ENCODE assay signal across 9 mouse cellular contexts in the genomic region with DNA sequence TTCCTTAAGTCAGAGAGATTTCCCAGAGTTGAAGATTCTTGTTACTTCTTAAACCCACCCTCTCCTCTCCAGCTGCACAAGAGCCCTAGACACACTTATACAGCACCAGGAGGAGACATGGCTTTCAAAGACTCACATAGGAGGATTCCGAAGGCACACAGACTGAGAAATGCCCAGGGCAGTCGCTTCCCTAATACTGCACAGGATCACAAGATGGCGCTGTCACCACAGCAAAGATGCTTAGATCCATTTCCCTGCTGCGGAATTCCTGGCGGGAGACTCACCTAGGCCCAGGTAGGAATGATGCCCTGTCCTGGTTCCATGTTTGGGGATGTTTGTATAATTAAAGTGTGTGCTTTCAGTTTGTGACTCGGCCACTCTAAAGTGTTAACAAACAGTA. TPM values are rescaled to one million over a fixed set of nuclear protein-coding genes. Genes with fewer than 3 reads are reported as not detected.
DNase-seq lines count a peak whose midpoint lies in the region; ATAC-seq and TF ChIP-seq lines count a peak whose summit lies in the region.
"Had no signal": no experiment of that assay in that cellular context is flagged by ENCODE, and none has a peak within 500 bp of the region (broad histone marks: within the 10 kb centered on the region; RNA-seq: fewer than 3 reads in every experiment).

No protein-coding gene starts in this region.

- no peak for ATAC-seq in liver, embryonic 11.5 days (replicated peaks; ENCODE audit: low FRiP score)
- ATAC-seq in frontal cortex, adult (ENCODE audit: low TSS enrichment), result peak; percentile 97

- no peak overlapping the region for H3K27ac ChIP-seq in liver, adult 2 months (replicated peaks; ENCODE audit: insufficient read depth, low read depth, low read length)
- H3K27ac ChIP-seq in liver, embryonic 11.5 days (ENCODE audit: low read depth, low read length), result no peak overlapping the region
- H3K27ac ChIP-seq: liver, embryonic 15.5 days had no signal

- DNase-seq in liver, adult 2 months (ENCODE audit: extremely low read depth, low read depth, low spot score), result peak; percentile 10
- no peak for DNase-seq in liver, embryonic 11.5 days (ENCODE audit: low spot score)
- peak; percentile 43 to 54 for DNase-seq in cerebellum, adult 18-20 months
- DNase-seq in kidney, postnatal 14 days, result peak; percentile 67
- peak; percentile 71 for DNase-seq in lung, postnatal 10 days
- DNase-seq in right cerebral cortex, postnatal 10 days (ENCODE audit: low spot score in 2 of 2), result peak; percentile 69 to 81
- DNase-seq in spleen, adult 12 weeks (ENCODE audit: low spot score), result no peak

- no peaks in the 10 kb centered on the region for H3K79me2 ChIP-seq in liver, adult 2 months (ENCODE audit: control insufficient read depth, insufficient read depth, low read length)

- no peaks in the 10 kb centered on the region for H3K36me3 ChIP-seq in liver, adult 2 months (ENCODE audit: control insufficient read depth, insufficient read depth, low read length)
- H3K36me3 ChIP-seq in liver, embryonic 11.5 days (ENCODE audit: control insufficient read depth, insufficient read depth, low read length), result no peaks in the 10 kb centered on the region
- H3K36me3 ChIP-seq: liver, embryonic 15.5 days had no signal

- TF ChIP-seq CTCF in liver, adult 2 months (IDR thresholded peaks at IDR 0.05; ENCODE audit: low read depth, low read length), result peak; percentile 64

- no peak overlapping the region for H3K4me2 ChIP-seq in liver, embryonic 11.5 days
- H3K4me2 ChIP-seq: liver, embryonic 15.5 days had no signal

- no peaks in the 10 kb centered on the region for H3K27me3 ChIP-seq in liver, adult 2 months (ENCODE audit: control insufficient read depth, insufficient read depth, low read length)
- no peaks in the 10 kb centered on the region for H3K27me3 ChIP-seq in liver, embryonic 11.5 days (replicated peaks; ENCODE audit: control insufficient read depth, insufficient read depth, low read length)
- H3K27me3 ChIP-seq: liver, embryonic 15.5 days had no signal

- no peaks in the 10 kb centered on the region for H3K9me3 ChIP-seq in liver, embryonic 11.5 days (ENCODE audit: control insufficient read depth, low read length)
- H3K9me3 ChIP-seq: liver, embryonic 15.5 days had no signal

- no peak overlapping the region for H3K9ac ChIP-seq in liver, adult 2 months (ENCODE audit: low read depth, low read length)
- H3K9ac ChIP-seq in liver, embryonic 11.5 days (ENCODE audit: low read depth, low read length), result no peak overlapping the region
- H3K9ac ChIP-seq: liver, embryonic 15.5 days had no signal

- H3K4me1 ChIP-seq in liver, adult 2 months (ENCODE audit: control insufficient read depth, insufficient read depth, low read length), result no peaks in the 10 kb centered on the region
- no peaks in the 10 kb centered on the region for H3K4me1 ChIP-seq in liver, embryonic 11.5 days (replicated peaks; ENCODE audit: control insufficient read depth, insufficient read depth, low read length)
- H3K4me1 ChIP-seq: liver, embryonic 15.5 days had no signal

- WGBS in liver, adult 2 months, result 18% methylated on average over 6 of the region's 6 CpGs
- 18% methylated on average over 6 of the region's 6 CpGs for WGBS in liver, embryonic 11.5 days

- H3K4me3 ChIP-seq in liver, adult 2 months (ENCODE audit: insufficient read depth, low read depth, low read length), result no peak overlapping the region
- no peak overlapping the region for H3K4me3 ChIP-seq in liver, embryonic 11.5 days (ENCODE audit: low read depth, low read length)
- H3K4me3 ChIP-seq: liver, embryonic 15.5 days had no signal

- no peak for TF ChIP-seq POLR2A in liver, adult 2 months (IDR thresholded peaks at IDR 0.05; ENCODE audit: extremely low read depth, insufficient read depth, low read length)

RNA-seq across cellular contexts. Expression of a gene that starts 16.4 kb away (rescaled TPM):
- not detected in 2 replicates for total RNA-seq in liver, adult 2 months (2014; rRNA removed)
- not detected in 2 replicates for polyA plus RNA-seq in liver, adult 2 months (2012; rRNA removed)
- polyA plus RNA-seq in liver, embryonic 11.5 days (2014; fragmentation: Nextera tagmentation; extraction: Ambion mirVana), result not detected in 2 replicates
- polyA plus RNA-seq: liver, embryonic 15.5 days had no signal

RNA-seq across cellular contexts. Expression of a gene that starts 58.5 kb away (rescaled TPM):
- total RNA-seq in liver, adult 2 months (2014; rRNA removed), result 15.2 and 15.8 TPM in 2 replicates
- polyA plus RNA-seq in liver, adult 2 months (2012; rRNA removed), result 10.3 and 12.3 TPM in 2 replicates
- polyA plus RNA-seq in liver, embryonic 11.5 days (2014; fragmentation: Nextera tagmentation; extraction: Ambion mirVana), result 21.2 and 24.5 TPM in 2 replicates

Comparison
In these comparisons a context has a peak if more than half of its experiments do, and no peak if none do; other contexts are left out.
1. DNase-seq: peak in liver, adult 2 months (single experiment), cerebellum, adult 18-20 months (2 of 2), kidney, postnatal 14 days (single experiment), lung, postnatal 10 days (single experiment) and right cerebral cortex, postnatal 10 days (2 of 2); none in liver, embryonic 11.5 days (single experiment) and spleen, adult 12 weeks (single experiment).